Mouse (Mus musculus): ENCODE results near the gene Scml4. TPM values are rescaled to one million over a fixed set of nuclear protein-coding genes. Genes with fewer than 3 reads are reported as not detected.

The Scml4 gene
- polyA plus RNA-seq, 1 experiment = 0.40 TPM

DNA sequence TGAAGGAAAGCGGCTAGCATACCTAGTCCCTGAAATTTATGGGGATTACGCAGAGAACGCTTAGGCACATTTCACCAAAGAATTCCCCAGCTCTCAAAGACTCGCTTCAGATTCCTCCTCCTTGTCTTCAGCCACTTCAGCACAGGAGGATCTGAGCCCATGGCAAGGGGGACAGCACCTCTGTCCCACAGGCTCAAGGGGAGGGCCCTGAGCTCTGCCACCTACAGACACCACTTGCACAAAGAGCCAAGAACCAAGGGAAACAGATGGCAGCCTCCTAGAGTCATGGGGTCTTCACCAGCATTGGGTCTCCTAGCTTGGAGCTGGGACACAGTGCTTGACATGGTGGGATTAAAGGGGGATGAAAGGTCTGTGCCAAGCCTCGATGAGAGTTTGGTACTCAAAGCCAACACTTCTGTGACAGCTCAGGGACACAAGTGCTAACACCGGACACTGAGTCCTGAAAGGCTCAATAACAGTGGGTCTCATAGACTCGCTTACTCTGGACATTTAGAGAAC, 13.0 kb downstream of the Scml4 start:
- H3K4me1 ChIP-seq (ENCODE audit: control insufficient read depth, insufficient read depth, insufficient read length, low read length) = no peaks in the 10 kb centered on the region
- no peak overlapping the region for H3K4me3 ChIP-seq (ENCODE audit: insufficient read depth, low read depth, low read length)
- no peak overlapping the region for H3K27ac ChIP-seq (replicated peaks; ENCODE audit: low read depth, low read length)

DNA sequence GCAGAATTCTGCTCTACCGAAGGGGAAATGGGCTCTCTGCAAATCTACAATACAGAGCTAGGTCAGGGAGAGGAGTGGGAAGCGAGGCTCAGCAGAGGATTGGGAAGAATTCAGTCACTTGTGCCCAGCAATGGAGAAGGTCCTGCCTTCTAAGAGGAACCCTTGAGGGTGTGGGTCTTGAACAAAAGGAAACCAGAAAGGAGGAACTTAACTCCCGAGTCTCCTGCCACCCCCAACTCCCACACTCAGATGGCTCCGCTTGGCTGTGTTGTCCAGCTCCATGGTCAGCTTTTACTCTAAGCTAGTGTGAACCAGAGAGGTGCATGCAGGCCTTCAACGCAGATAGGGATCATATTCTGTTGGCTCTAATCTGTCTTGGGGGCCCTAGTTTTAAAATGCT, 16.0 kb downstream of the Scml4 start:
- Histone ChIP-seq H3K4me3 (ENCODE audit: insufficient read depth, low read depth, low read length) (no peak overlapping the region), H3K27ac (replicated peaks; ENCODE audit: low read depth, low read length) (no peak overlapping the region), H3K4me1 (ENCODE audit: control insufficient read depth, insufficient read depth, insufficient read length, low read length) (no peaks in the 10 kb centered on the region)

DNA sequence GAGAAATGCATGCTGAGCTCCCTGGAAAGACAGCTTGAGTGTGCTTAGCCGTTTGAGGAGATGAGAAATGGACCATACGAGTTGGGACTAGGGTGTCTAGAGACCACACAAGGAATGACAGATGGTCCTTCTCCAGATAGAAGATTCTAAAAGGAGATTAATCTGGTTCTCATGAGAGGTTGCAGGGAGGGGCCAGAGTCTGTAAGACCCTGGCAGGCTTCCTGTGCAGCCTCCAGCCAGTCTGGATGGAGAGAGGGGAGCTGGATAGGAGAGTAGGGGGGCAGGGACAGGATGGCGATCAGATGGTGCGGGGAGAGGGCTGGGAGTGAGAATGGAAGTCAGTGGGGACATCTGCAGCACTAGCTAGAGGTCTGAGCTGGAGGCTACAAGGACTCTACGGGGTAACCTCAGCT, 19.1 kb downstream of the Scml4 start:
- Histone ChIP-seq H3K27ac (replicated peaks; ENCODE audit: low read depth, low read length) (no peak overlapping the region), H3K4me1 (ENCODE audit: control insufficient read depth, insufficient read depth, insufficient read length, low read length) (no peaks in the 10 kb centered on the region), H3K4me3 (ENCODE audit: insufficient read depth, low read depth, low read length) (no peak overlapping the region)

DNA sequence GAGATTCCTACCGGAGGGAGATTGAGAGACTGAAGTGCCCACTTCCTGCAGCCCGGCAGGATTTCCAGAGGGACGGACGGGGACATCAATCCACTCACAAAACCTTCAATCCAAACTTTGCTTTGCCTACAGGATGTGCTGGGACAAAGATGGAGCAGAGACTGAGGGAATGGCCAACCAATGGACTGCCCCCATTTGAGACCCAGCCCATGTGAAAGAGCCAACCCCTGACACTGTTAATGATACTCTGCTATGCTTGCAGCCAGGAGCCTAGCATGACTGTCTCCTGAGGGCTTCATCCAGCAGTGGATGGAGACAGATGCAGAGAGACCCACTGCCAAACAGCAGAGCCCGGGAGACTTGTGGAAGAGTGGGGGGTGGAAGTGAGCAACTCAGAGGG, 19.5 kb downstream of the Scml4 start:
- Histone ChIP-seq H3K4me1 (ENCODE audit: control insufficient read depth, insufficient read depth, insufficient read length, low read length) (no peaks in the 10 kb centered on the region), H3K27ac (replicated peaks; ENCODE audit: low read depth, low read length) (no peak overlapping the region), H3K4me3 (ENCODE audit: insufficient read depth, low read depth, low read length) (no peak overlapping the region)

DNA sequence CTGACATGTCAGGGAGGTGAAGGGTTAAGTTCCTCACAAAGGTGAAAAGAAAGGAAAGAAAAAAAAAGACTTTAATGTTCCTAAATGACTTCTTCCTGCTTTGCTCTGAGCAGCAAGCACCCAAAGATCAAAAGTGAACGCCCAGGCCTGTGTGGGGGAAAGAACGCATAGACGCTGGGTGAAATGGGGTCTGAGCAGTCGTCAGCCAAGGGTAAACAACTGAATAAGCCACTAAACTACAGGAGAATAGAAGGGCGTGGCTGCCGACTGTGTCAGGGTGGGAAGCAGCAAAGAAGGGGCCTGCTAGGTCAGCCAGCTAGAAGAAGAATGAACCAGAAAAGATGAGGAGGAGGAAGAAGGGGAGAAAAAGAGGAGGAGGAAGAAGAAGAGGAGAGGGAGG, 26.9 kb downstream of the Scml4 start:
- no peak overlapping the region for H3K4me3 ChIP-seq (ENCODE audit: insufficient read depth, low read depth, low read length)
- H3K27ac ChIP-seq (replicated peaks; ENCODE audit: low read depth, low read length) = no peak overlapping the region
- H3K4me1 ChIP-seq (ENCODE audit: control insufficient read depth, insufficient read depth, insufficient read length, low read length) = no peaks in the 10 kb centered on the region

DNA sequence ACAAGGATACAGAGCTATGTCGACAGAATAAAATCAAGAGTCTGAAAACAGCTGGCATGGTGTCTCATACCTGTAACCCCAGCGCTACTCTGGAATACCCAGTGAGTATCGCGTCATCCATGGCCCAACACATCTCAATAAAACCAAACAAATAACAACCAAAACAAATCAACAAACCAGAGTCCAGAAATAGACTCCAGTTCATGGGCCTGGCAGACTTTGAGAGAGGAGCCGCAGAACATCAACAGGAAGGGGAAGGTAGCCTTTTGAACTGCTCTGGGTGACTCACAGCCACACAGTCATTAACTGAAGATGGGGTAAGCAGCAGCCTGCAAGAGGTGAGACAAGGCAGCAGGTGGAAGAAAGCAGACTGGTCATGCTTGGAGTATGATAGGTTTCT, 28.1 kb downstream of the Scml4 start:
- Histone ChIP-seq H3K27ac (replicated peaks; ENCODE audit: low read depth, low read length) (no peak overlapping the region), H3K4me1 (ENCODE audit: control insufficient read depth, insufficient read depth, insufficient read length, low read length) (no peaks in the 10 kb centered on the region), H3K4me3 (ENCODE audit: insufficient read depth, low read depth, low read length) (no peak overlapping the region)

DNA sequence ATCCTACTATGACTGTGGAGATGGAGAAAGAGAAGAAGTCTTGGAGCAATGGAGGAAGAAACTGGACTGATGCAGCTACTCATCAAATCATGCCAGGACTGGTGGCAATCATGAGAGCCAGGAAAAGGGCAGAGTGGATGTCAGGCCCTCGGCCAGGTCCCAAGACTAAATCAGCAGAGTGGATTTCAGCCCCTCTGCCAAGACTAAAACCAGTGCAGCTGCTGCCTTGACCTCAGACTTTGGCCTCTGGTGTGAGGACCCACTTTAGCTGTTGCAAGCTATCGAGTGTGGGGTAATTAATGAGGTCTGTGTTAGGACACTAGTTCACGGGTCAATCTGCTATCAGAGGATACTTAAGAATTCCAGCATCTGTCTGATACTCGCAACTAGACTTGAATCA, 30.2 kb downstream of the Scml4 start:
- H3K4me3 ChIP-seq (ENCODE audit: insufficient read depth, low read depth, low read length) = no peak overlapping the region
- no peak overlapping the region for H3K27ac ChIP-seq (replicated peaks; ENCODE audit: low read depth, low read length)
- H3K4me1 ChIP-seq (ENCODE audit: control insufficient read depth, insufficient read depth, insufficient read length, low read length) = no peaks in the 10 kb centered on the region

DNA sequence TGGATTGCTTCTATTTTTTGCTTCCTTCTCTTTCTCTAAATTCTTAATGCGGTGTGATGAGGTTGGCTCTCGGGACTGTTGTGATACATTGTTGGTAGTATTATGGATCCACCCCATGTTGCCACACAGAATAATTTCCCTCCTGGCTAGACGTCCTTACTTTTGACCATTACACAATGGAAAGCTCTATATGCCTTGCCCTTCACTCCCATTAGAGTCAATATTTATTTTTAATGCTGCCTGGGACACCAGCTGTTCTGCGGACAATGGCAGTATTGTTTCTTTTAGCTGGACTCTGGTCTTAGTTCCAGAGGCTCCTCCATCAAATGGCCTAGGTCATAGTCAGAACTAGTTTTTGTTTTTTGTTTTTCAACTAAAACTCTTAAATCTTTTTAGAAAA, 32.1 kb downstream of the Scml4 start:
- no peak overlapping the region for H3K4me3 ChIP-seq (ENCODE audit: insufficient read depth, low read depth, low read length)
- H3K27ac ChIP-seq (replicated peaks; ENCODE audit: low read depth, low read length) = no peak overlapping the region
- H3K4me1 ChIP-seq (ENCODE audit: control insufficient read depth, insufficient read depth, insufficient read length, low read length) = no peaks in the 10 kb centered on the region

DNA sequence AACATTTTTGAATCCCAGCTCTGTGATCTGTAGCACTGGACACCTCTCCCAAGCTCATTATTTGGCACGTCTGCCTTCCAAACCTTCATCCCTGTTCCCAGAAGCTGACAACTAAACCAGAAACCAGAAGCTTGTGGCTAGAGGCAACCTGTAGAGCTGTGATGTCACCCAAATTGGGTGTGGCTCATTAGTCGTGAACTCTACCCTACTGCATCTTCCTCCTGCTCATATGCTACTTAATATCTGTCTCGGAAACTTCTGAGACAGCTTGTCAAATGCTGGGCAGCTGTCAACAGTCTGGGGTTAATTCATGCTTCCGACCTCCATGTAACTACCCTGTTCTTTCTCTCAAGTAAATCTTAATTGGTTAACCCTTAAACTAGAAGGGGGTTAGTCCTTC, 32.8 kb downstream of the Scml4 start:
- Histone ChIP-seq H3K4me1 (ENCODE audit: control insufficient read depth, insufficient read depth, insufficient read length, low read length) (no peaks in the 10 kb centered on the region), H3K4me3 (ENCODE audit: insufficient read depth, low read depth, low read length) (no peak overlapping the region), H3K27ac (replicated peaks; ENCODE audit: low read depth, low read length) (no peak overlapping the region)

DNA sequence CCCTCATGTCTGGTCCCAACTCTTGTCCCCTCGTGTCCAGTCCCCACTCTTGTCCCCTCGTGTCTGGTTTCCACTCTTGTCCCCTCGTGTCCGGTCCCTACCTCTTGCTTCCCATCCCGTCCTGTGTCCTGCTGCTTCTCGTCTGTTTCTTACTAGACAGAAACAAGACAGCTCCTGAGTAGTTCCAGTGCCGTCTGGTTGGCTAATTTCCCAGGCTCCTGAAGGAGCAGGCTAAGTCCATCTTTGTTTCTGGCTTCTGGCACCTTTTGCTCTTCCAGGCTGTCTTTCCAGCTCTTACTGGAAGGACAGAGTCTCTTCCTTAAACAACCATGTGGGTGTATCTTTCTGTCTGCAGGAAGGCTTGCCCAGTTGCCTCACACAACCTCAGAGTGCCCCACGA, 33.7 kb downstream of the Scml4 start:
- no peak overlapping the region for H3K4me3 ChIP-seq (ENCODE audit: insufficient read depth, low read depth, low read length)
- H3K4me1 ChIP-seq (ENCODE audit: control insufficient read depth, insufficient read depth, insufficient read length, low read length) = no peaks in the 10 kb centered on the region
- H3K27ac ChIP-seq (replicated peaks; ENCODE audit: low read depth, low read length) = no peak overlapping the region

DNA sequence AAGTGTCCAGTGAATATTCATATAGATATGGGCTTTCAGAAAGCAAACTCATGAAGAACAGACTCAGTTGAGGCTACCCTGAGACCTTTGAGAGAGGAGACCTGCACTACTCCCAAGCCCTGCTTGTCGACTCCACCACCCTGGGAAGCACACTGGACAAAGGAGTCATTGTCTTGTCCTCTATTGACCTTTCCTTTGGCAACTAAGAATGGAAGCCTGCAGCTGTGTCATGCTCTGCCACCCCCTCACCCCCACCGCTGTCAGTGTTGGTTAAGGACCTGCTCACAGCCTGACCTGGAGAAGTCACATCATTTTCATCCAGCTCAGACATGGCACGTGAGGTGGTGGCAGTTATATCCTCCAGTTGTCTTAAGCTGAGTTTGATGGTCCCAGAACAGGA, 34.1 kb downstream of the Scml4 start:
- Histone ChIP-seq H3K4me1 (ENCODE audit: control insufficient read depth, insufficient read depth, insufficient read length, low read length) (no peaks in the 10 kb centered on the region), H3K4me3 (ENCODE audit: insufficient read depth, low read depth, low read length) (no peak overlapping the region), H3K27ac (replicated peaks; ENCODE audit: low read depth, low read length) (no peak overlapping the region)

DNA sequence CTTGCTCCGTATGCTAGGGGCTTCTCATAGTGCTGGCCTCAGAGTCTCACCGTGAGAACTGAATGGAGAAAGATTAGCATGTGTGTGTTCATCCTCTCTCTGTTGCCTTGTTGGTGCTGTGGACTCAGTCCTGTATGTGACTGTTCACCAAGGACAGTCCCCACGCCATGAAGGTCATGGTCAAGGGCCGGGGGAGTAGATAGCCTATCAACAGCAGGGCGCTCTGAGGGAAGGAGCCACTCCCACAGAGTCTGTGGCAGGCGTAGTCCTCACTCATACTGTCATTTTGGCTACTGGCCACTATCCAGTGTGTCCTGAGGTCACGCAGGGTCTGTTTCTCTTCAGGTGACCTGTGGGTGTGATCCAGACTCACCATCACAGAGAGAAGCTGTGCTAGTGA, 34.5 kb downstream of the Scml4 start:
- H3K4me3 ChIP-seq (ENCODE audit: insufficient read depth, low read depth, low read length) = no peak overlapping the region
- H3K27ac ChIP-seq (replicated peaks; ENCODE audit: low read depth, low read length) = no peak overlapping the region

DNA sequence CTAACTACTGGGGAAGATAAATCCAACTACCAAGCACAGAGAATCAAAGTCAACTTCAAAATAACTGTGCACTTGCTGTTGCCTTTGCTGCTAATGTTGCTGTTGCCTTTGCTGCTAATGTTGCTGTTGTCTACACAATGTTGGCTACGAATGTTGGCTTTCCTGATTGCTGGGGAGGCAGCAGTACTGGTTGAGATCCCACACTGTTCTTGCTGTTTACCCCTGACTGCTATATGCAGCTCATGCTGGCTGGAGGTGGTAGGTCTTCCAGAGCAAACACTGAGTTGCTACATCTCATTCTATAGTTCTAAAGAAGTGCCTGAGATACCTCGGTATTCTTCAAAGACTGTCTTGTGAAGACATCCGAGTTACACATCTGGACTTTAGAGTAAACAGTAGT, 36.5 kb downstream of the Scml4 start:
- Histone ChIP-seq H3K4me1 (ENCODE audit: control insufficient read depth, insufficient read depth, insufficient read length, low read length) (no peaks in the 10 kb centered on the region), H3K4me3 (ENCODE audit: insufficient read depth, low read depth, low read length) (no peak overlapping the region), H3K27ac (replicated peaks; ENCODE audit: low read depth, low read length) (no peak overlapping the region)

More for the DNA sequence above, 34.5 kb downstream of the Scml4 start:
- no peaks in the 10 kb centered on the region for H3K4me1 ChIP-seq (ENCODE audit: control insufficient read depth, insufficient read depth, insufficient read length, low read length)

DNA sequence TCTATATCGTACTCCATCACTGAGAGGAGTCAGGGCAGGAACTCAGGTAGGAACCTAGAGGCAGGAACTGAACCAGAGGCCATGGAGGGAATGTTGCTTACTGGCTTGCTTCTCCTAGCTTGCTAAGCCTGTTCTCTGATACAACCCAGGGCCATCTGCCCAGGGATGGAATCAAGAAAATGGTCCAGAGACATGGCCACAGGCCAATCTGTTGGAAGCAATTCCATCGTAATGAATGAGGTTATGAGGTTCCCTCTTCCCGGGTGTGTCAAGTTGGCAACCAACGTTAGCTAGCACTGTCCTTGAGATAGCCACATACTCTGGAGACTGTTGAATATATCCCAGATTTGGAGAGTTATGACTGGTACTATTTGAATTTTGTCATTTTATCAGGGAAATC, 37.0 kb downstream of the Scml4 start:
- Histone ChIP-seq H3K4me1 (ENCODE audit: control insufficient read depth, insufficient read depth, insufficient read length, low read length) (no peaks in the 10 kb centered on the region), H3K27ac (replicated peaks; ENCODE audit: low read depth, low read length) (no peak overlapping the region), H3K4me3 (ENCODE audit: insufficient read depth, low read depth, low read length) (no peak overlapping the region)

DNA sequence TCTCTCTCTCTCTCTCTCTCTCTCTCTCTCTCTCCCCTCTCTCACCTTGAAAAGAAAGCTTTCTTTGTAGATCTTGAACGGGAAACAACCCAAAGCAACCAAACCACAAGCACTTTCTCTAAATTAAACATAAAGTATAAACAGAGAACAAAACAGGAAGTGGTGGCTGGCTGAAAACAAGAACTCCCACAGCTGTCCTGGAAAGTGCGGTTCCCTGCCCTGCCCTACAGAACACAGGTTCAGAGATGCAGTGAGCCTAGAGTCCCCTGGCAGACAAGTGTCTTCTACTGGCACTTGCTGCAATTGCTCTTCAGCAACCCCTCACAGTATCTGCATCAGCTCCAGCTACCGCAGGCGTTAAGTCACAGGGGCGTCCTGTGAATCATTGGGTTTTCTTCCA, 37.5 kb downstream of the Scml4 start:
- Histone ChIP-seq H3K27ac (replicated peaks; ENCODE audit: low read depth, low read length) (no peak overlapping the region), H3K4me3 (ENCODE audit: insufficient read depth, low read depth, low read length) (no peak overlapping the region), H3K4me1 (ENCODE audit: control insufficient read depth, insufficient read depth, insufficient read length, low read length) (no peaks in the 10 kb centered on the region)

DNA sequence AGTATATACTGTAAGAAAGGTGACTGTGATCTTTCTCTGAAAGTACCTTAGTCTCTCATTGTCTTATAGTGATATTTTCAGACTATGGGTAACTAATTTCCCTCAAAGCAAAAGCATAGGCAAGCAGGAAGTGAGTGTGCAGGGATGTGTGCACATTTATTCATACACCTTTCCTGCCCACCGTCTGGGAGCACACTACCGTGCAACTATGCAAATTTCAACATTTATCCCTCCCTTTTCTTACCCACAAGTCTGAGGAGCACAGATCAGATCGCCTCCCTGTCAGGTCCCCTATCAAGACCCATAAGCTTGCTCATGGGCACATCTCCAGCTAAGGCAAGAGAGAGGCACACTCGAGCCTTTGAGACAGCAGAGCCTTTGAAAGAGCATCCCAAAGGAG, 41.2 kb downstream of the Scml4 start:
- H3K4me1 ChIP-seq (ENCODE audit: control insufficient read depth, insufficient read depth, insufficient read length, low read length) = no peaks in the 10 kb centered on the region
- no peak overlapping the region for H3K4me3 ChIP-seq (ENCODE audit: insufficient read depth, low read depth, low read length)
- no peak overlapping the region for H3K27ac ChIP-seq (replicated peaks; ENCODE audit: low read depth, low read length)

DNA sequence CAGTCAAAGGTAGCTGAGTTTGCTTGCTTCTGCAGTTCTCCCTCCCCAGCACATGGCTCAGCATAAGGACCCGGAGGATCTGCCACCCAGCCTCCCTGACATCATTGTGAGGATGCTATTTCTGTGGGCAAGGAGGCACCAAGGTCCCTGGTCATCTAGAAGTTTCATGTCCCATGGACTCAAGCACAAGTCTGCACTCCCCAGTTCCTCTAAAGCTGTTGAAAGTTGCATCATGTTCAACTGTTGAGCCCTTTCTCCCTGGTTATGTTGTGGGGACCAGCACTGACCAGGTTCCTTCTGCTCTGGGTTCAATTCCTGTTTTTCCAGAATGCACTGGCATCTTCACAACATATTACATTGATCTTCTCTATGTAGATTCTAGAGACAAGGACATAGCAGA, 42.9 kb downstream of the Scml4 start:
- Histone ChIP-seq H3K4me1 (ENCODE audit: control insufficient read depth, insufficient read depth, insufficient read length, low read length) (no peaks in the 10 kb centered on the region), H3K27ac (replicated peaks; ENCODE audit: low read depth, low read length) (no peak overlapping the region), H3K4me3 (ENCODE audit: insufficient read depth, low read depth, low read length) (no peak overlapping the region)

All from brown adipose tissue, adult 24 weeks (tissue).